Mouse (Mus musculus) E14TG2a.4 (cell line): Measurements from ENCODE around the gene Lmntd1.

Experiments used
- H3K27me3 ChIP-seq: 2 replicates; pipeline ENCODE4 v1.6.1; 2014; ENCODE audit warnings: low read length, control low read depth; ENCODE audit not compliant: insufficient read depth
- H3K36me3 ChIP-seq: 2 replicates; pipeline ENCODE4 v1.6.1; 2014; ENCODE audit warnings: low read length, control low read depth; ENCODE audit not compliant: insufficient read depth
- H3K4me1 ChIP-seq: replicated peaks from 2 replicates; pipeline ENCODE4 v1.6.1; 2014; ENCODE audit warnings: low read depth, low read length, control low read depth
- H3K4me3 ChIP-seq: replicated peaks from 2 replicates; pipeline ENCODE4 v1.5.1; 2014; ENCODE audit warnings: mild to moderate bottlenecking, low read length
- H3K9me3 ChIP-seq: 2 replicates; pipeline ENCODE4 v1.6.1; 2014; ENCODE audit warnings: low read length, control low read depth
- CTCF ChIP-seq: conservative IDR thresholded peaks from 2 replicates; pipeline ENCODE4 v1.5.1; 2014; ENCODE audit warnings: low read length
- NANOG ChIP-seq: IDR thresholded peaks from 2 replicates; pipeline ENCODE4 v1.6.1; 2014; ENCODE audit warnings: borderline replicate concordance, low read length, mixed read lengths
- POU5F1 ChIP-seq: IDR thresholded peaks from 2 replicates; pipeline ENCODE4 v1.6.1; 2014; ENCODE audit warnings: low read length, borderline replicate concordance

The Lmntd1 gene

GRCm38 (mm10) chr6:145615666-145616210, 1.6 kb upstream of the Lmntd1 start, which contains the start of gene Tuba3b:
Gene Tuba3b (plus strand): TSS chr6:145615757.
- no peaks in the 10 kb centered on the region for H3K36me3 ChIP-seq
- TF ChIP-seq CTCF (no peak), NANOG (no peak), POU5F1 (no peak)
- peaks cover 49% of the 10 kb centered on the region for H3K27me3 ChIP-seq
- H3K9me3 ChIP-seq: peaks cover 12% of the 10 kb centered on the region
- H3K4me1 ChIP-seq: no peaks in the 10 kb centered on the region; the same call in 1 of the 2 replicates
- H3K4me3 ChIP-seq: no peak within 1 kb of the TSS

GRCm38 (mm10) chr6:145612611-145613010, 1.5 kb downstream of the Lmntd1 start:
- no peaks in the 10 kb centered on the region; the same call in 1 of the 2 replicates for H3K4me1 ChIP-seq
- TF ChIP-seq POU5F1: no peak
- H3K4me3 ChIP-seq: no peak overlapping the region
- no peaks in the 10 kb centered on the region for H3K36me3 ChIP-seq
- peaks cover 12% of the 10 kb centered on the region for H3K9me3 ChIP-seq
- H3K27me3 ChIP-seq: peaks cover 42% of the 10 kb centered on the region

- peaks cover 8% of the 10 kb centered on the region for H3K9me3 ChIP-seq
- H3K4me3 ChIP-seq: no peak overlapping the region
- no peaks in the 10 kb centered on the region; the same call in 1 of the 2 replicates for H3K4me1 ChIP-seq
- peaks cover 28% of the 10 kb centered on the region for H3K27me3 ChIP-seq
- no peaks in the 10 kb centered on the region for H3K36me3 ChIP-seq
- TF ChIP-seq NANOG (no peak), CTCF (no peak), POU5F1 (no peak)
Measured at GRCm38 (mm10) chr6:145610901-145611300, 3.2 kb downstream of the Lmntd1 start.

- H3K4me3 ChIP-seq: no peak overlapping the region
- TF ChIP-seq CTCF (no peak), POU5F1 (no peak), NANOG (no peak)
- no peaks in the 10 kb centered on the region for H3K9me3 ChIP-seq
- no peaks in the 10 kb centered on the region for H3K36me3 ChIP-seq
- H3K4me1 ChIP-seq: no peaks in the 10 kb centered on the region
- H3K27me3 ChIP-seq: peaks cover 9% of the 10 kb centered on the region
Measured at GRCm38 (mm10) chr6:145608693-145609092, 5.4 kb downstream of the Lmntd1 start.

- no peaks in the 10 kb centered on the region for H3K36me3 ChIP-seq
- no peaks in the 10 kb centered on the region for H3K4me1 ChIP-seq
- H3K4me3 ChIP-seq: no peak overlapping the region
- peaks cover 4% of the 10 kb centered on the region; the same call in 1 of the 2 replicates for H3K27me3 ChIP-seq
- no peaks in the 10 kb centered on the region for H3K9me3 ChIP-seq
- TF ChIP-seq POU5F1: no peak
- no peak for TF ChIP-seq NANOG
- no peak for TF ChIP-seq CTCF
Measured at GRCm38 (mm10) chr6:145607746-145608145, 6.4 kb downstream of the Lmntd1 start.

- no peaks in the 10 kb centered on the region for H3K36me3 ChIP-seq
- no peak for TF ChIP-seq NANOG
- no peak for TF ChIP-seq POU5F1
- no peak for TF ChIP-seq CTCF
- H3K4me3 ChIP-seq: no peak overlapping the region
- H3K4me1 ChIP-seq: no peaks in the 10 kb centered on the region
- H3K27me3 ChIP-seq: no peaks in the 10 kb centered on the region
- H3K9me3 ChIP-seq: no peaks in the 10 kb centered on the region
Measured at GRCm38 (mm10) chr6:145605203-145605602, 8.9 kb downstream of the Lmntd1 start.

- Histone ChIP-seq H3K36me3 (no peaks in the 10 kb centered on the region), H3K27me3 (no peaks in the 10 kb centered on the region), H3K4me3 (no peak overlapping the region), H3K9me3 (no peaks in the 10 kb centered on the region), H3K4me1 (no peaks in the 10 kb centered on the region)
- TF ChIP-seq CTCF (no peak), POU5F1 (no peak), NANOG (no peak)
Measured at GRCm38 (mm10) chr6:145604648-145605047, 9.5 kb downstream of the Lmntd1 start.

GRCm38 (mm10) chr6:145604126-145604525, 10.0 kb downstream of the Lmntd1 start:
- Histone ChIP-seq H3K4me3 (no peak overlapping the region), H3K27me3 (no peaks in the 10 kb centered on the region), H3K9me3 (no peaks in the 10 kb centered on the region), H3K36me3 (no peaks in the 10 kb centered on the region), H3K4me1 (no peaks in the 10 kb centered on the region)
- TF ChIP-seq CTCF (no peak), POU5F1 (no peak), NANOG (no peak)

GRCm38 (mm10) chr6:145598794-145599555, 15.1 kb downstream of the Lmntd1 start:
- no peaks in the 10 kb centered on the region for H3K36me3 ChIP-seq
- H3K4me3 ChIP-seq: no peak overlapping the region
- no peaks in the 10 kb centered on the region for H3K27me3 ChIP-seq
- H3K9me3 ChIP-seq: no peaks in the 10 kb centered on the region
- TF ChIP-seq POU5F1 (no peak), CTCF (no peak), NANOG (no peak)
- 0 out of 2 replicates have a peak, but pooled peaks cover 4% of the 10 kb centered on the region for H3K4me1 ChIP-seq
